Mouse (Mus musculus): ENCODE measurements around the gene Mxi1. TPM values are rescaled to one million over a fixed set of nuclear protein-coding genes. Genes with fewer than 3 reads are reported as not detected.

Mxi1 gene
- polyA plus RNA-seq, 1 experiment: 17.5 TPM

DNA sequence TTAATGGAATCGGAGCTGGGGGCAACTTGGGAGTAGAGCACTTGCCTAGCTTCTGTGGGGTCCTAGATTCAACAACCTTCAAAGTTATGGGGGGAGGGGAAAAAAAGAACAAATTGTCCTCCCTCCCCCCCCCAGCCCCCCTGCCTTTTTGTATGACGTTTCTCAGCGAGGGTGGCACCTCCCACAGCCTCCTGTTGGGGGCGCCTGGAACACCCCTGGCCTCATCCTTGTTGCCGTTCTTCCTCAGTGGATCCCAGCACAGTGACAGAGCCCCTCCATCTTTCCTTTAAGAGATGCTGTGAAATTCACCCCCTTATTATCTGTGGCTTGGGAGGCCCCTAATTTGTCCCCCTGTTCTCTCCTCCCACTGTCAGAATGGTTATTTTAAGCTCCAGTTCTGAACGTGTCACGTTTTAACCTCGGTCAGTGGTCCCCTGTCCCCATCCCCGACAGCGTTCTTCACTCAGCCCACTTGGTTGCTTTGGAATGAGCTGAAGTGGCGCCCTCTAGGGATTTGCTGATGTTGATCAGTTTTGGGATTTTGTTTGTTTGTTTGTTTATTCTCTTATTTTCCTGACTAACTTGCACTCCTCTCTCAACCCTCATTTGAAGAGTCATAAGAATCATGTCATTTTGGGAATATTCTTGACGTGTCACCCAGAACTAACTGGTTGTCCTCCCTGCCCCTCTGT, 92.6 kb downstream of the Mxi1 start:
- Histone ChIP-seq H3K4me3 (ENCODE audit: insufficient read depth, low read length) (no peak overlapping the region), H3K4me1 (ENCODE audit: control insufficient read depth, insufficient read depth, low read length) (peaks cover 7% of the 10 kb centered on the region), H3K27ac (ENCODE audit: insufficient read depth, low read length) (no peak overlapping the region)
- TF ChIP-seq POLR2A (IDR thresholded peaks at IDR 0.05; ENCODE audit: low read depth, low read length) (no peak), CTCF (IDR thresholded peaks at IDR 0.05; ENCODE audit: borderline replicate concordance, insufficient read depth, low read length) (no peak)

DNA sequence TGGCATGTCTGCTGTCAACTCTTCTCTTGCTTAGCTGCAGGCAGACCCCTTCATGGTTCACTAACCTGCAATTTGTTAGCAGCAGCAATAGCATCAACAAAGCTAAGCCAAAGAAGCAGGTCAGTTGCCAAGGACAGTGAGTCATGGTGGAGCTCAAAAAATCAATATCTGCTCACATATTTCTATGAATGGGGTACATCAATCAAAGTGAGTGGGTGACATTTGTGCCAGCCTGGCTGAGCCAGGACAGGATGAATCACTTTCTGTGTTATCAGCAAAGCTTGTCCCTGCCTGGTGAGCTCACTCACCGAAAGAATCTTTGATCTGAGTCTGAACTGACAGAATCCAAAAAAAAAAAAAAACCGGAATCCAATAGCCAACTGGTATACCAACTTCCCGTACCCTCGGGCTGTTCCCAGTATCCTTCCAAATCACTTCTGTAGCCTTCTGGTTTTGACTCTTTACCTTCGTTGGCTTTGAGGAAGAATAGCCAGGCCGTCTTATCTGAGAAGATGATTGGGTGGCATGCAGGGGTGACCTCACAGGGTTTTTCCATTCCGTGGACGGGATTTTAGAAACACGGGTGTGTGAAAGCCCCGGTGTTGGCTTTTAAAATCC, 94.0 kb downstream of the Mxi1 start:
- peaks cover 12% of the 10 kb centered on the region for H3K4me1 ChIP-seq (ENCODE audit: control insufficient read depth, insufficient read depth, low read length)
- no peak overlapping the region for H3K27ac ChIP-seq (ENCODE audit: insufficient read depth, low read length)
- H3K4me3 ChIP-seq (ENCODE audit: insufficient read depth, low read length): no peak overlapping the region
- TF ChIP-seq POLR2A (IDR thresholded peaks at IDR 0.05; ENCODE audit: low read depth, low read length) (no peak), CTCF (IDR thresholded peaks at IDR 0.05; ENCODE audit: borderline replicate concordance, insufficient read depth, low read length) (no peak)

DNA sequence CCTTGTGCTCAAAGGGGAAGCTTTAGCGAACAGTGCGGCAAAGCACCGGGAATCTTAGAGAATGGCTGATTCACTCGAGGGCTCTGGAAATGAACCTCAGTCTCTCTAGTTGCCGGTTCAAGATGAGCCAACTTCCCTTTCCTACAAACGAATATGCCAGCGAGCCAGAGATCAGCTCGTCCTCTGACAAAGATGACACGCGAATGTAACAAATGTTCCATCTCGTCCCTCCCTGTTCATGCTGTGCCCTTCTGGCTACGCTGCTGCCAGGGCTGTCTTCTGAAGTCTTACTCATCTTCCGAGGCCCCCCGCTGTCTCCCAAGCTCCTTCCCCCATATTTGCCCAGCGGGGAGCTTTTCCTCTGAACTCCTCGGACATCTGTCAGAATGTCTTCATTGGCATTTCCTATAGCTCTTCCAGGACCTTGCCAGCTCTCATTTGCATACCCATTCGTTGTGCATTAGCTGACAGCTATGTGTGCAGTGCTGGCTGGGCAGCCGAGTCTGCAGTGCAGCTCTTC, 94.6 kb downstream of the Mxi1 start:
- TF ChIP-seq CTCF (IDR thresholded peaks at IDR 0.05; ENCODE audit: borderline replicate concordance, insufficient read depth, low read length) (no peak), POLR2A (IDR thresholded peaks at IDR 0.05; ENCODE audit: low read depth, low read length) (no peak)

DNA sequence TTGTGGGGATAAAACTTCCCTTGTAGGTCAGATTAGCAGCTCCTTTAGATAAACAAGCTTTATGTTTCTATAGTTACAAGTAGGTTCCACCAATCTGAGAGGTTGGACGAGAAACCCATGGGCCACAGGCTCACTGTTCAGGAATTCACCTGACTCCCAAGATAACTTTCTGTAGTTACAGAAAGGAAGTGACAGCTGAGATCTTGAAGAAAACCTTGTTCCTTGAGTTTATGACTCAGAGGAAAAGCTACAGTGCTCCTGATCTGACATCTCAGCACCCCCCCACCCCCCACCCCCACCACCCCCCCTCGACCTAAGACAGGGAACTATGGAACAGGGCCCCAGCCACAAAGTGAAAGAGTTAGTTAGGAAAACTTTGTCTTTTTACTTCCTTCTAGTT, 95.5 kb downstream of the Mxi1 start:
- no peak for TF ChIP-seq CTCF (IDR thresholded peaks at IDR 0.05; ENCODE audit: borderline replicate concordance, insufficient read depth, low read length)
- TF ChIP-seq POLR2A (IDR thresholded peaks at IDR 0.05; ENCODE audit: low read depth, low read length): no peak
- Histone ChIP-seq H3K4me3 (ENCODE audit: insufficient read depth, low read length) (no peak overlapping the region), H3K4me1 (ENCODE audit: control insufficient read depth, insufficient read depth, low read length) (peaks cover 14% of the 10 kb centered on the region), H3K27ac (ENCODE audit: insufficient read depth, low read length) (peak overlapping the region; percentile 79; the same call in 1 of the 2 replicates)

More for the DNA sequence above, 94.6 kb downstream of the Mxi1 start:
- H3K4me3 ChIP-seq (ENCODE audit: insufficient read depth, low read length): no peak overlapping the region
- no peak overlapping the region; the same call in 1 of the 2 replicates for H3K27ac ChIP-seq (ENCODE audit: insufficient read depth, low read length)
- peaks cover 12% of the 10 kb centered on the region for H3K4me1 ChIP-seq (ENCODE audit: control insufficient read depth, insufficient read depth, low read length)

DNA sequence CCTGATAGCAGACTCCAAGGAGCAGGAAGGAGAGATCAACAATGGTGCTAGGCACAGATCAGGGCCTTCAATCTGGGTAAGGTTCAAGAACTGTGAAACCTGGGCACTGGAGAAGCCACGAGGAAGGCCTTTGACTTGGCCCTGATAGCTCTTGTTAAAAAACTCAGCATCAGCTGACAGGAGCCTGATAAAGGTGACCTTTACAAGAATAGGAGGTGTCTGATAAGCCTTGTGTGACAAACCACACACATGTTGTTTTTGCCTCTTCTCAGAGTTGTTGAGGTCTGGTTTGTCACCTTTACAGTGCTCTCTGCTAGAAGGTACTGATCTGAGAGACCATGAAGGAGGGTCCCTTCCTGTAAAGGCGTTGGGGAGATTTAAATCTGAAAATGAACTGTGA, 97.0 kb downstream of the Mxi1 start:
- H3K27ac ChIP-seq (ENCODE audit: insufficient read depth, low read length): no peak overlapping the region
- TF ChIP-seq POLR2A (IDR thresholded peaks at IDR 0.05; ENCODE audit: low read depth, low read length) (no peak), CTCF (IDR thresholded peaks at IDR 0.05; ENCODE audit: borderline replicate concordance, insufficient read depth, low read length) (no peak)
- no peak overlapping the region for H3K4me3 ChIP-seq (ENCODE audit: insufficient read depth, low read length)
- peaks cover 23% of the 10 kb centered on the region for H3K4me1 ChIP-seq (ENCODE audit: control insufficient read depth, insufficient read depth, low read length)

DNA sequence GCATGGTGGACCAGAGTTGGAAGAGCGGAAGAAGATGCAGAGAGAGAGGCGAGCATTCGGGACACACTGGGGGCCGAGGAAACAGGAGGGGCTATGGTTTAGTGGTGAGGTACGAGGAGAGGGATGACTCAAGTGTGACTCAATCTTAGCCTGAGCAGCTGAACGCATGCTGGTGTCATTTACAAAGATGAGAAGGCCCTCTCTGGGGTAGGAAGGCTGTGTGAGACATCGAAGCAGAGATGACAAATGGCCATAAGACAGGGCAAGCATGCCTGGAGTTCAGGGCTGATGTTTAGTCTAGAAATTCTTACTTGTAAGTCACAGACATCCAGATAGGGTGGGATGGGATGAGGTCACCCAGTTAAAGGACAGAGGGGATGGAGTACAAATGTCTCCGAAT, 98.1 kb downstream of the Mxi1 start:
- Histone ChIP-seq H3K4me3 (ENCODE audit: insufficient read depth, low read length) (no peak overlapping the region), H3K4me1 (ENCODE audit: control insufficient read depth, insufficient read depth, low read length) (peaks cover 26% of the 10 kb centered on the region), H3K27ac (ENCODE audit: insufficient read depth, low read length) (peak overlapping the region; percentile 91)
- no peak for TF ChIP-seq POLR2A (IDR thresholded peaks at IDR 0.05; ENCODE audit: low read depth, low read length)
- no peak for TF ChIP-seq CTCF (IDR thresholded peaks at IDR 0.05; ENCODE audit: borderline replicate concordance, insufficient read depth, low read length)

DNA sequence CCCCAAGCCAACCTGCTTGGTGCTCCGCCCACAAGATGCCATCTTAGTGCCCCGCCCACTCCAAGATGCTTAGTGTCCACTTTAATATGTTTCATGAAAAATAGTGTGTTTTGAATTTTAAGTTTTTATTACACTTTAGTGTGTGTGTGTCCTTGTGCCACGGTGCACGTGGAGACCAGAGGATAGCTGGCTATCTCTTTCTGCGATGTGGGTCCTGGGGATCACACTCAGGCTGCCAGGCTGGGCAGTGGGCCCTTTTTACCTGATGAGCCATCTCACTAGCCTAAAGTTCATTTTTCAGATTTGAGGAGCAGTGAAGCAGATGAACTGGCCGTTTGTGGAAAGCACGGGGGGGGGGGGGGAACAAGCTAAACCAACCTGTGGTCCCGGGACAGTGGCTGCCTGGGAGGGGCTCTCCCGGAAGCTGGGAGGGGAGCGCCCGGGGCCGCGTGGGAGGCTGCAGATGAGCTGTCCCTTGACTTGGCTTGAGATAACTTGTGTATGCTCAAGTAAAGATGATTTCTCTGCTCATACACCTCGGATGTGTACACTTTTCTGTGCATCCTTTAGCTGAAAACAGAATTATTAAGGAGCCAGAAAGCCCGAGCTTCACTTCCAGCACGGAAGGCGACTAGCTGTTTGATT, 99.5 kb downstream of the Mxi1 start:
- TF ChIP-seq POLR2A (IDR thresholded peaks at IDR 0.05; ENCODE audit: low read depth, low read length) (no peak), CTCF (IDR thresholded peaks at IDR 0.05; ENCODE audit: borderline replicate concordance, insufficient read depth, low read length) (no peak)
- peaks cover 32% of the 10 kb centered on the region for H3K4me1 ChIP-seq (ENCODE audit: control insufficient read depth, insufficient read depth, low read length)
- no peak overlapping the region for H3K4me3 ChIP-seq (ENCODE audit: insufficient read depth, low read length)
- peak overlapping the region; percentile 91 for H3K27ac ChIP-seq (ENCODE audit: insufficient read depth, low read length)

DNA sequence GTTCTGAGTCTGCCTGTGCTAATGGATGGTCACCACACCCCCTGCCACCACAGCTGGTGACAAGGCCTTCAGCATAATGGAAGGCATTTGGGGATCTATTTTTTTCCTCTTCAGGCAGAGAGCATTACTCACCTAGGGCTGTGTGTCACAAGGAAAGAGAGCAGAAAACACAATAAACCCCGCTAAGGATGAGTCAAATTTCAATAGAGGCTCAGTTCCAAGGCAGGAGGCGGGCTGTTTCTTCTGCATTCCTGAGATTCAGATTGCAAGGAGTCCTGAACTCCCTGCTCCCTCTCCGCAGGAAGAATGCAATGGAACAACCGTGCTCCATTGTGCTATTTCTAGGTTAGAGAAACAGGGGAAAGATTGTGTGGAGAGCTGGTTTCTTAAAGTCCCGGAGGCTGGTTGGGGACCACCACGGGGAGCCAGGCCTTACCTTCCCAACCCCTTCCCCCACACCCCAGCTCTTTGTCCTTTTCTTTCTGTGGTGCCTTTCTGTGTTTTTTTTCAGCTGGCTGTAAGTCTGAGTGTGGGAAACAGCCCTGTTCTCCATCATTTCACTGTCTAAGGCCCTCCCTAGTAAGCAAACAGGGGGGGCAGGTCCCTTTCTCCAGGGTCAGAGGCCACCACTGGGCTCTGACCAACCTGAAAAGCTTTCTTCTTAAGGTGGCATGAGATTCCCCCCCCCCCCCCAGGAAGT, 102.0 kb downstream of the Mxi1 start:
- Histone ChIP-seq H3K27ac (ENCODE audit: insufficient read depth, low read length) (peak overlapping the region; percentile 91), H3K4me1 (ENCODE audit: control insufficient read depth, insufficient read depth, low read length) (peaks cover 25% of the 10 kb centered on the region), H3K4me3 (ENCODE audit: insufficient read depth, low read length) (no peak overlapping the region)
- TF ChIP-seq POLR2A (IDR thresholded peaks at IDR 0.05; ENCODE audit: low read depth, low read length): no peak
- TF ChIP-seq CTCF (IDR thresholded peaks at IDR 0.05; ENCODE audit: borderline replicate concordance, insufficient read depth, low read length): no peak

DNA sequence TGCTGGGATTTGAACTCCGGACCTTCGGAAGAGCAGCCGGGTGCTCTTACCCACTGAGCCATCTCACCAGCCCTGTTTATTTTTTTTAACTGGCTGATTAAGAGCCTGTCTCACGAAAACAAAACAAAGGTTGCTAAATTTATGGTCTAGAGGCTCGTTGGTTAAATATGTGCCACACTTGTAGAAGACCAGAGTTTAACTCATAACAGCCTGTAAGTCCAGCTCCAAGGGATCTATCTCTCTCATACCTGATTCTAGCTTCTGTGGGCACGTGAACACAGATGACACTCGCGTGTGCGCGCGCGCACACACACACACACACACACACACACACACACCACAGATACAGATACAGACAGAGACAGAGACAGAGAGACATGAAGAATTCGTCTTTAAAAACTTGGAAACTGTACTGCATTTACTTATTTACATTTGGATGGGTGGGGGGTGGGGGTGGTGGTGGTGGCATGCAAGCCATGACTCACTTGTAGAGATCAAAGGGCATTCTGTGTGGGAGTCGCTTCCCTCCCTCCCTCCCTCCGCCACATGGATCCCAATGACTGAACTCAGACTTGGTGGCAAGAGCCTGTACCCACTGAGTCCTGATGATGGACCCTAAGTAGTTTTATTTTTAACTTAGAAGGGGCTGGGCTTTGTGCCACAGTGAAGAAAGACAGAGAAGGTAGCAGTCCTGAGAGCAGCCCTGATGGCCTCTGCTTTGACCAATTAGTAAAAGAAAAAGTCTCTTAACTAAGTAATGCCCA, 103.5 kb downstream of the Mxi1 start:
- Histone ChIP-seq H3K27ac (ENCODE audit: insufficient read depth, low read length) (peak overlapping the region; percentile 88), H3K4me3 (ENCODE audit: insufficient read depth, low read length) (no peak overlapping the region), H3K4me1 (ENCODE audit: control insufficient read depth, insufficient read depth, low read length) (peaks cover 20% of the 10 kb centered on the region)
- no peak for TF ChIP-seq POLR2A (IDR thresholded peaks at IDR 0.05; ENCODE audit: low read depth, low read length)
- no peak for TF ChIP-seq CTCF (IDR thresholded peaks at IDR 0.05; ENCODE audit: borderline replicate concordance, insufficient read depth, low read length)
